Mouse (Mus musculus) midbrain, embryonic 15.5 days (tissue): ENCODE results near the gene Gm28372. TPM values are rescaled to one million over a fixed set of nuclear protein-coding genes. Genes with fewer than 3 reads are reported as not detected.

Source experiments
- ATAC-seq: fragments of 200-750 bp; cut with Nextera tagmentation; replicated peaks from 2 replicates; pipeline ENCODE4 v1.8.0; 2017; ENCODE audit warnings: moderate TSS enrichment
- H3K27ac ChIP-seq: fragments of 300-500 bp; sonication (generic); 2 replicates; pipeline ENCODE4 v1.5.1; 2015; ENCODE audit warnings: mild to moderate bottlenecking, inconsistent platforms
- H3K27me3 ChIP-seq: fragments of 300-500 bp; sonication (generic); replicated peaks from 2 replicates; pipeline ENCODE4 v1.6.1; 2015; ENCODE audit warnings: inconsistent platforms
- H3K36me3 ChIP-seq: fragments of 300-500 bp; sonication (generic); replicated peaks from 2 replicates; pipeline ENCODE4 v1.6.1; 2015; ENCODE audit warnings: inconsistent platforms
- H3K4me1 ChIP-seq: fragments of 300-500 bp; sonication (generic); 2 replicates; pipeline ENCODE4 v1.6.1; 2015; ENCODE audit warnings: inconsistent platforms
- H3K4me2 ChIP-seq: fragments of 300-500 bp; sonication (generic); 2 replicates; pipeline ENCODE4 v1.6.1; 2015; ENCODE audit warnings: inconsistent platforms, mild to moderate bottlenecking, moderate library complexity
- H3K4me3 ChIP-seq: fragments of 300-500 bp; sonication (generic); 2 replicates; pipeline ENCODE4 v1.5.1; 2015; ENCODE audit warnings: mild to moderate bottlenecking, inconsistent platforms
- H3K9ac ChIP-seq: fragments of 300-500 bp; sonication (generic); 2 replicates; pipeline ENCODE4 v1.6.1; 2015; ENCODE audit warnings: mild to moderate bottlenecking, inconsistent platforms
- H3K9me3 ChIP-seq: fragments of 300-500 bp; sonication (generic); 2 replicates; pipeline ENCODE4 v1.6.1; 2016; ENCODE audit warnings: inconsistent platforms
- WGBS: fragments of 180-500 bp; shearing (Covaris S2); methylation state at CpG from one replicate; pipeline ENCODE4 v1.1.7; 2015; ENCODE audit warnings: mixed read lengths; 5-methylcytosine and 5-hydroxymethylcytosine counted together
- polyA plus RNA-seq: library from polyadenylated mRNA; unstranded; fragments of >200 nt; fragmentation: Nextera tagmentation; extraction: Ambion mirVana; gene quantifications from 2 replicates; pipeline ENCODE4 v1.2.1, GENCODE M21; 2015

Gm28372 gene
- polyA plus RNA-seq, 1 experiment from 2014 or later: 0.28 TPM

DNA sequence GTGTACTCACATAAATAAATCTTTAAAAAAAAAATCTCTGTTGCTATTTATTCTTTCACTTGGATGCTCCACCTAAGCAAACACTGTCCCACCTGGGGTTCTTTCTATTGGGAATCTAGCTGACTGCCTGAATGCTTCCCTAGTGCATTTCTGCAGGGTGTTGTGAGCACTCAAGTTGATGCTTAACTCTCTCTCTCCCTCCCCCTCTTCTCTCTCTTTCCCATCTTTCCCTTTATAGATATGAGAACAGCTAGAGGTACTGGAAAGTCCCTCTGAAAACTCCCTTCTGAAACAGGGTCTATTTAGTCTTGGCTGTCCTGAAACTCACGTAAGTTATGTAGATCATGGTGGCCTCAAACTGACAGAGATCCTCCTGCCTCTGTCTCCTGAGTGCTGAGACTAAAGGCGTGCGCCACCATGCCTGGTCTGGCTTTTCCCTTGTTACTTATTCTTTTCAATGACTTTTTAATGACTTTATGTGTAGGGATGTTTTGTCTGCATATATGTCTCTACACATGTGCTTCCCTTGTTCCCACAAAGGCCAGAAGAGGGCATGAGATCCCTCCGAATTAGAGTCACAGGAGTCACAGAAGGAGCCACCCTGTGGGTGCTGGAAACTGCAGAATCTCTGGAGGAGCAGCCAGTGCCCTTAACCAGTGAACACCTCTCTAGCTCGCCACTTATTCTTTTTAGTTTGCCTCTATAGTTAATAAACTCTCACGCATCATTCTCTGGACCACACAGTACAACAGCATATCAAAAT, 9.2 kb downstream of the Gm28372 start:
- ATAC-seq: no peak
- H3K4me3 ChIP-seq: no peak overlapping the region
- H3K9me3 ChIP-seq: no peaks in the 10 kb centered on the region
- H3K4me2 ChIP-seq: no peak overlapping the region
- H3K27ac ChIP-seq: no peak overlapping the region
- no peaks in the 10 kb centered on the region for H3K27me3 ChIP-seq
- 72% methylated on average over 6 of the region's 6 CpGs for WGBS
- no peaks in the 10 kb centered on the region for H3K4me1 ChIP-seq
- no peaks in the 10 kb centered on the region for H3K36me3 ChIP-seq
- no peak overlapping the region for H3K9ac ChIP-seq

DNA sequence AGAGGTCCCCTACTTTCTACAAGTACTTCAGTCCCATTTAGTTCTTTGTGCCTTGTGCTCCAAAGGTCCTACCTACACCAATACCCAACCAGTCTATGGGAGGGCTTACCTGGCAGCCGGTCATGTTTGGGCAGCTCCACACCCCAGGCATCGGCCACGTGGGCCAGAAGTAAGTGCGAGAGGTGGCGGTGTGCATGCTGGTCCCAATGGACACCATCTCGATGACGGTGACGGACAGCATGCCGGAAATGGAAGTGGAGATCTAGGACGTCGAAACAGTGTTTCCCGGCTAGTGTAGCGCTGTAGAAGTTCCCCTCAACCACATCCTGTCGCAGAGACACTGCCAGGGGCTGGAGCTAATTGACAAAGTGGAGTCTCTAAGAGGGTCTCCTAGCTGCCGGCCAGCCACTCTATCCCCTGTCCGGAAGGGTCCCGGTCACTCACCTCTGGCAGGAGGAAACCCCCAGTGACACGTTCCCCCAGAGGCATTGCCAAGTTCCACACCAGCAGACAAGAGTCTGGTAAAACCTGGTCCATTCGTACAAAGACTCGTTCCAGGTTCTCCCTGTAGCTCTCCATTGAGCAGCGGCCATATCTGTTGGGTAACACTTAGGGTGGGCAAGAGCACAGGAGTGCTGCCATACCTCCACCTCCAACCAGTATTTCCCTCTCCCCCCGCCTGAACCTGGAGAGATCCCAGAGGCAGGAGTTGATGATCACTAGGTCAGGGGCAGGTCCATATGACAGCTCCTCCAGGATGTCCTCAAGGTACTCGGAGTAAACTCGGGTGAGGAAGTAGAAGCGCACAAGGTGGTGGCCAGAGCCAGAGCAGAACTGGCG, 17.0 kb downstream of the Gm28372 start:
- H3K27me3 ChIP-seq: no peaks in the 10 kb centered on the region
- 97% methylated on average over 26 of the region's 26 CpGs for WGBS
- no peak overlapping the region for H3K9ac ChIP-seq
- no peak overlapping the region for H3K4me3 ChIP-seq
- no peak overlapping the region for H3K27ac ChIP-seq
- no peaks in the 10 kb centered on the region for H3K36me3 ChIP-seq
- ATAC-seq: no peak
- no peak overlapping the region for H3K4me2 ChIP-seq
- no peaks in the 10 kb centered on the region for H3K9me3 ChIP-seq
- peaks cover 41% of the 10 kb centered on the region for H3K4me1 ChIP-seq

DNA sequence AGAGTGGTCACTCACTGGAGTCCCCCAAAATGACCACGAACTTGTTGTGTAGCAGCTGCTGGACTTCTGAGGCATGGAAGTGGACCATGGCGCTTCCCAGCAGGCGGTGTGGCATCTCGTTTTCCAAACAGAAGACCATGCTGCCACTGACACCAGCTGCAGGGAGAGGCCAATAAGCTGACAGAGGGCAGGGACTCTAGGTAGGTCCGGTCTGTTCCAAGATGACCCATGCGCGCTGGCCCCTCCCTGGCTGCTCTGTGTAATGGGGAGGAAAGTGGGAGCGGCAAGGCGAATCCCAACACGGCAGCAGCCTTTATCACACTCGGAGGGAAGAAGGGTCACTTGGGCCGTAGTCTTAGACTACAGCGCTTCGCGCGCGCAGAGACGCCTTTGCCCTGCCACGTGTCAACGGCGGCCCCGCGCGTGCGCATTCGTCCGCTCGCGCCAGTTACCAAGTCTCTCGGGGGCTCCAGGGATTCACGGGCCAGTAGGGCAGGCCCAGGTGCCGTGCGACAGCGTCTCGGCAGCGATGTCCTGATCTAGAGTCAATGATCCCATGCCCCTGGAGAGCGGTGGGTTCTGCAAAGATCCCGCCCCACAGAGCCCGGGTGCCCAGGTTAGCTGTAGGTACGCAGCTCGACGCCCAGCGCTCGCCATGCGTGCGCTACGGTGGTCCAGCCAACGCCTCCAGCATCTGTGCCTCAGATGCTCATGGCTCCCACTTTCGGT, 18.5 kb downstream of the Gm28372 start:
- ATAC-seq: peak; percentile 84
- no peaks in the 10 kb centered on the region for H3K36me3 ChIP-seq
- peak overlapping the region; percentile 77 for H3K4me2 ChIP-seq
- no peaks in the 10 kb centered on the region for H3K27me3 ChIP-seq
- peak overlapping the region; percentile 60 for H3K4me3 ChIP-seq
- peak overlapping the region; percentile 79 for H3K9ac ChIP-seq
- peaks cover 41% of the 10 kb centered on the region for H3K4me1 ChIP-seq
- no peaks in the 10 kb centered on the region for H3K9me3 ChIP-seq
- H3K27ac ChIP-seq: peak overlapping the region; percentile 95
- WGBS: 14% methylated on average over 49 of the region's 49 CpGs

DNA sequence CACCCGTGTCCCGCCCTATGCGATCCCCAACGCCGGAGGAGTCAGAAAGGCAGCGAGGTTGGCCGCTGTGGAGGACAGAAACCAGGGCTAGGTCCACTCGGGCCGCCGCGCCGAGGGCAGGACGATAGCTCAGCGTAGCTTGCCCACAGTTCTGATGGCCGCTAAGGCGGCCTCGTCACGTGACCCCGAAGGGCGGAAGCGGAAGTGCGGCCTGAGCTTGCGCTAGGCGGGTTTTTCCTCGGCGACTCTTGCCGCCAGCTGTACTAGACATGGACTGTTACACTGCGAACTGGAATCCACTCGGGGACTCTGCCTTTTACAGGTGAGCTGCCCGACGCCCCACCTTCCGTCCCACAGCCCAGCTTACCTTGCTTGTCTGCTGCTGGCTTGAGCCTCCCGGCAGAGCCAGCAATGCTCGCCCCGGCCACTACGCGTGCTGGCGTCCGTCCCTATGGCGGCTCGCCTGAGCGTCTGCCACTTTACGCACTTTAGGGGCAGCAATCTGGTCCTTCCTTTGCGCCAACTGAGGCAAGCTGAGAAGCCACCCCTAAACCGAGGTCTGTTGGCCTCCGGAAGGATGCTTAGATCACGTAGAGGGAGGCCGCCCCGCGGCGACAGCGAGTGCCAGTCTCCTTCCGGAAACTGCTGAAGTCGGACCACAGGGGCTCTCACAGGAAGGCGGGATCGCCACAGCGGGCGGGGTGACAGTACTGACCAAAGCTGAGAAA, 19.3 kb downstream of the Gm28372 start, which contains the start of the genes Vps16 and Pced1a:
Gene Vps16, plus strand, starts transcription at position 214 of the 728 bp plus-strand sequence.
Gene Pced1a, minus strand, starts transcription at position 576 of the 728 bp plus-strand sequence.
- H3K27me3 ChIP-seq: no peaks in the 10 kb centered on the region
- peak within 1 kb of the TSS; percentile 60 for H3K4me3 ChIP-seq
- peak within 1 kb of the TSS; percentile 77 for H3K4me2 ChIP-seq
- H3K4me1 ChIP-seq: peaks cover 41% of the 10 kb centered on the region
- peak within 1 kb of the TSS; percentile 95 for H3K27ac ChIP-seq
- H3K36me3 ChIP-seq: no peaks in the 10 kb centered on the region
- peak within 1 kb of the TSS; percentile 79 for H3K9ac ChIP-seq
- no peaks in the 10 kb centered on the region for H3K9me3 ChIP-seq
- WGBS: under 1% methylated on average over 58 of the region's 58 CpGs
- peak; percentile 96 for ATAC-seq

DNA sequence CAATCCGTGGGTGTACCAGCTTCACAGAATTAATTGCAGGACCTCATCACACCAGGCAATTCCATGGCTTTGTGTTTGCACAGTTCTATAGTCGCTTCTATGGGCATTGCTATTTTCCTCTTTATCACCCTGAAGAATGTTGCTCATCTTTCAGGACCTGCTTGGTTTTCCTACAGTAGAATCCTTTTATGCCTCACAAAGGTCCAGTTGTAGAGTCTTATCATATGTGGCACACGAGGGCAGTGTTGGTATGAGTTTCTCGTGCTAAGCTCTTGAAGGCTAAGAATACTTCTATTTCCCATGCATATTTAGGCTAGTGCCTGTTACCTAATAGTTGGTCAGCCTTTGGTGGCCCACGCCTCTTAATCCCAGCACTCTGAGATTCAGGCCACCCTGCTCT, 20.1 kb downstream of the Gm28372 start:
- Histone ChIP-seq H3K27me3 (no peaks in the 10 kb centered on the region), H3K9me3 (no peaks in the 10 kb centered on the region), H3K4me1 (peaks cover 41% of the 10 kb centered on the region), H3K4me3 (peak overlapping the region; percentile 60), H3K36me3 (no peaks in the 10 kb centered on the region), H3K9ac (peak overlapping the region; percentile 79), H3K27ac (peak overlapping the region; percentile 95; the same call in 1 of the 2 replicates), H3K4me2 (peak overlapping the region; percentile 77)
- ATAC-seq: no peak
- WGBS: 40% methylated on average over 5 of the region's 5 CpGs

DNA sequence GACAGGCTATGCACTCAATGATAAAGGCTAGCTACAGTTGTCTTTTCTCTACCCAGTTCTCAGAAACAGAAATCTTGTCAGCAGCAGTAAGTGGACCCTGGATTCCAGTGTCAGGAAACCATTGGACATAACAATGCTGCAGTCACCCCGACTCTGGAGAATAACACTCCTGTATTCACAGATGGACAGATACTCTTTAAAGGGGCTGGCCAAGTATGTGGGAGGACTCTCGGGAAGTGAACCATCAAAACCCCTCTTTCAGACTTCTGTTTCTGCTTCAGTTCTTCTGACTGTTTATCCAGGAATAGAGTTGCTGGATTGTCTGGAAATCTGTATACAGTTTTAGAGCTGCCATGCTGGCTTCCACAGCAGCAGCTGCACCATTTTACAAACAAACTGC, 24.8 kb downstream of the Gm28372 start:
- no peak for ATAC-seq
- Histone ChIP-seq H3K9ac (no peak overlapping the region), H3K4me3 (no peak overlapping the region), H3K4me2 (no peak overlapping the region), H3K4me1 (peaks cover 14% of the 10 kb centered on the region), H3K27ac (no peak overlapping the region), H3K9me3 (no peaks in the 10 kb centered on the region), H3K36me3 (no peaks in the 10 kb centered on the region), H3K27me3 (no peaks in the 10 kb centered on the region)
- WGBS: 71% methylated on average over 2 of the region's 2 CpGs

DNA sequence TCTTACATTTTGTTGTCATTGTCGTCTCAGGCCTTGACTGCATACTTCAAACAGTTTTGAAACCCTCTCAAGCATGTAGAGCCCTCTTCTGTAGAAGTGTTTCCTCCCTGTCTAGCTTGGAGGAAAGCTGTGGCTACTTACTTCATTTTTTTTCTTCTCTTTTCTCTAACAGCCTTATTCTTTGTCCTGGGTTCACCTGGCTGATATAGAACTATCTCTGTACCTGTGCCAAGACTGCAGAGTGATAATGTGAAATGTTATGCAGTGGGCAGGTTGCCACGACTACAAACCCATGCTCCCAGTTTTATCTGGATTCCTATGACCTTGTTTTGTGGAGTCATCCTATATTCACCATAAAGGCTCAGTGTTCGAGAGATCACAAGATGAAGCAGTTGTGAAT, 25.4 kb downstream of the Gm28372 start:
- H3K36me3 ChIP-seq: no peaks in the 10 kb centered on the region
- H3K9ac ChIP-seq: no peak overlapping the region
- H3K27ac ChIP-seq: no peak overlapping the region
- ATAC-seq: no peak
- H3K4me1 ChIP-seq: peaks cover 7% of the 10 kb centered on the region
- H3K27me3 ChIP-seq: no peaks in the 10 kb centered on the region
- WGBS: 82% methylated on average over 3 of the region's 3 CpGs
- no peaks in the 10 kb centered on the region for H3K9me3 ChIP-seq
- H3K4me3 ChIP-seq: no peak overlapping the region
- H3K4me2 ChIP-seq: no peak overlapping the region

DNA sequence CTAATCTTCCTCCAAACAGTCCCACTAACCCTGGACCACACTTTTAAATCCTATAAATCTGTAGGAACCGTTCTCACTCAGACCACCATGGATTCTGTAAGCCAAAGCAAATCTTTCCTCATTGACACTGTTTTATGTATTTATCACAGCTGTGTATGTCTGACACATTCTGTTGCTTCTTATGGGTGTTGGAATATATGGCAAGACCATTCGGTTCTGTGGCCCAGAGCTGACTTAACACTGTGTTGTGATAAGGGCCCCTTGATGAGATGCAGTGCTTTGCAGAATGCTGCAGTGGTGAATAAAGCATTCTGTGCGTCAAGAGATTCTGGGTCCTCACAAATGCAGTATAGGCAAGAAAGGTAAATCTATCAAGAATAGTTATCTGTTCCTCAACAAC, 27.1 kb downstream of the Gm28372 start:
- Histone ChIP-seq H3K27me3 (no peaks in the 10 kb centered on the region), H3K36me3 (no peaks in the 10 kb centered on the region), H3K4me2 (no peak overlapping the region), H3K27ac (no peak overlapping the region), H3K4me3 (no peak overlapping the region), H3K4me1 (no peaks in the 10 kb centered on the region), H3K9ac (no peak overlapping the region), H3K9me3 (no peaks in the 10 kb centered on the region)
- no peak for ATAC-seq
- WGBS: 92% methylated on average over 3 of the region's 3 CpGs

DNA sequence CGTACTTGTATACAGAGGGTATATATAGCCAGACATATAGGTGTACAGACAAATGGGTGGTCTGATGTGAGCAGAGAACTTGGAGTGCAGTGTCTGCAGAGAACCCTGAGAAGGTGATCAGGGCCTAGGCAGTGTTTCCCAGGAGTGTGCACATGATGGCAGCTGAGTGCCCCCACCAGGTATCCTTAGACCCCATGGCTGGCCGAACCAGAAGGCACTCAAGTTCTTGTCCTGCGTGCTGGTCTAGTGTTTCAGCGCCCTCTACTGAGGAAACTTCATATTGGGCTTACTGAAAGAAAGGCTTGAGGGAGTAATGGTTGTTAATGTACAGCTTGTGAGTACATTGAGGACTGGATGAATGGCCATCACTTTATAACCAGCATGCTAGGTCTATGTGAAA, 28.1 kb downstream of the Gm28372 start:
- no peaks in the 10 kb centered on the region for H3K9me3 ChIP-seq
- no peak overlapping the region for H3K27ac ChIP-seq
- WGBS: 25% methylated on average over 4 of the region's 4 CpGs
- H3K9ac ChIP-seq: no peak overlapping the region
- ATAC-seq: 0 out of 2 replicates have a peak, but pooled peaks have one; percentile 42
- H3K4me3 ChIP-seq: no peak overlapping the region
- H3K4me1 ChIP-seq: no peaks in the 10 kb centered on the region
- H3K4me2 ChIP-seq: no peak overlapping the region
- no peaks in the 10 kb centered on the region for H3K27me3 ChIP-seq
- peaks cover under 1% of the 10 kb centered on the region; the same call in 1 of the 2 replicates for H3K36me3 ChIP-seq

DNA sequence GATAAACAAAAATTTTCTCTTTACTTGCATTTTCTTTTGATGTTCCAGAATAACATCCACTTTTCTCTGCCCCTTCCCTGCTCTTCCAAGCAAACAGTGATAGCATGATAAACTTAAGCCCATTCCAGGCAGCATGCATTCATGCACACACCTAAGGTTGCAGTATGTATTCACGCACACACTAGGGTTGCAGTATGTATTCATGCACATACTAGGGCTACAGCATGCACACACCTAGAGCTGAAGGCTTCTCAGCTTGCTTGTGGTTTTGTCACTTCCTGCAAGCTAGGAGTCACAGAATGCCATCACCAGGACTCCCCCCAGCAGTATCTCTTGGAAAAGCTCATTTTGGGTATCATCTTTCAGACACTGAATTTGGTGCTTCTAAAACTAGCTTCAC, 31.7 kb downstream of the Gm28372 start:
- H3K9me3 ChIP-seq: no peaks in the 10 kb centered on the region
- no peak overlapping the region for H3K27ac ChIP-seq
- H3K27me3 ChIP-seq: no peaks in the 10 kb centered on the region
- no peak overlapping the region for H3K9ac ChIP-seq
- peaks cover 16% of the 10 kb centered on the region; the same call in 1 of the 2 replicates for H3K36me3 ChIP-seq
- 94% methylated on average over 1 of the region's 1 CpGs for WGBS
- H3K4me2 ChIP-seq: no peak overlapping the region
- no peak for ATAC-seq
- H3K4me1 ChIP-seq: no peaks in the 10 kb centered on the region
- H3K4me3 ChIP-seq: no peak overlapping the region

DNA sequence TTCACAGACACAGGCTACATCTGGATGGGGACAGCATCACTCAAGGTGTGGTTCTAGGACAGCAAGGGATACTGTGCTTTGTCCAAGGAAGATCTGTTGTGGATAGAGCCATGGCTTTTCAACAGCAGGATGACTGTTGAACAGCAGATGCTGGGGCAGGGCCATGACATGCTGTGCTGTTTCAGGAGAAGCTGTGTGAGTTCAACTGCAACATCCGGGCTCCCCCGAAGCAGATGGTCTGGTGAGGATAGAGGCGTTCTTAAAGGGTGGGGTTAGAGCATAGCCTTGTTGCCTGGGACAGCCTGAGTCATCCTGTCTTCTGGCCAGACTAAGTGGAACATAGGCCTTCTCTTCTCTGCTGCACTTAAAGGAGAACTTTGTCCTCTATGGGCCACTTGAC, 33.8 kb downstream of the Gm28372 start:
- 96% methylated on average over 3 of the region's 3 CpGs for WGBS
- Histone ChIP-seq H3K9me3 (no peaks in the 10 kb centered on the region), H3K4me2 (no peak overlapping the region), H3K9ac (no peak overlapping the region), H3K27me3 (no peaks in the 10 kb centered on the region), H3K4me3 (no peak overlapping the region), H3K4me1 (no peaks in the 10 kb centered on the region), H3K27ac (no peak overlapping the region), H3K36me3 (peaks cover 35% of the 10 kb centered on the region)
- ATAC-seq: no peak
